Mouse (Mus musculus): ENCODE data around the gene B430306N03Rik.

The B430306N03Rik gene

DNA sequence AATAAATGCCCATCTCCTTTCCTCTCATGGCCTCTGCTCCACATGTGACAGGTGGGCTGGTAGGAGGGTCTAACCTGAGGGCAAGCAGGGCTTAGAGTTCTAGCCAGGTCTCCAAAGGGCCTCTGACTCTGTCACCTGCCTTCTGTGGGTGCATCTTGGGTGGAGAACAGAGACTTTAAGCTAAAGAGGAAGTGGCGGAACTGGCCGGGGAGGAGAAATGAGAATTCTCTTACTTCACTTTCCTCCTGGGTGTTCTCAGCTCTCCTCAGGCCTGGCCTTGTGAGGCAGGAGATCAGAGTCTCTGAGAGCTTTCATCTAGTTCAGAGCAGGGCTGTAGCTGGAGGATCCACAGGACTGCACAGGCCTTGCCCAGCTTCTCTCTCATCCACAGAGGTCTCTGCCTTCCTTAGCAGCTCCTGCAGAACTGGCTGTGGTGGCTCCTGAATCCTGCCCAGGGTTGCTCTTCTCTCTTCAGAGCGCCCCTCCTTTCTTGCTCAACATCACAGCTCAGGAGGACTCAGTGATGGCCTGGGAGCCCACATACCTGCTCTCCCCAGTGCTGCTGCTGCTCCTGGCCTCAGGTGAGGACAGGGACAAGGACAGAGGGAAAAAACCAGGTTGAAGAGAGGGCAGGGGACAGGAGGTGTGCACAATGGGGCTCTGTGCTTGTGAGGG lies at the start of gene B430306N03Rik:
TSS of gene B430306N03Rik (plus strand) at position 237 of the 675 bp plus-strand sequence.
- WGBS = 76% methylated on average over 3 of the region's 3 CpGs

DNA sequence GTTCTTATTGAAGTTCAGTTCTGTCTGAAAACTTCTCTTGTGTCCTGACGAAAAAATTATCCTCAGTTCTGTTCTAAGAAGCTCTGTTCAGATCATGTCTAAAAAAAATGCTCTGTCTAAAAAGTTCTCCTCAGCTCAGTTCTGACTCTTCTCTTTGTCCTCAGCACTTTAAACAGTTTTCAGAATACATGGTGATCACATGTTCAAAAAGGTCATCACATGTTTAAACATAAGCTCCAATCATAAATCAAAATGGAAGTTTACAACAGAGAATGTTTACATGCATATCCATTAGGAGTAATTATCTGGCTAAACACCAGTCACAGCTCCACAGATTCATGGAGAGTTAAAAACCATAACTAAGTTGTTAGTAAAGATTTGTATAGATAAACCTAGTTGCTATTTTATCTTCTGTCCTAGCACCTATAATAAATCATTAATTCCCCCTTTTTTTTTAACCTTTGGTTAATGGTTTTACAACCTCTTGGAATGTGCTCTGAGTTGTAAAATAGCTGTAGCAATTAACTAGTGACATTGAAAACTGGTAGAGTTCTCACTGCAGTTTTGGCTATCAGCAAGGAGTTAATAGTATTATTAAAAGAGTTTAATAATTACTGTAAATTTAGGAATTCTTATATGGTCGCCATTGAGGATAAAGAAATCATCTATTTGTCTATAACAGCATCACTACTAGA lies 49.2 kb upstream of the B430306N03Rik start:
- 50% methylated on average over 2 of the region's 2 CpGs for WGBS

DNA sequence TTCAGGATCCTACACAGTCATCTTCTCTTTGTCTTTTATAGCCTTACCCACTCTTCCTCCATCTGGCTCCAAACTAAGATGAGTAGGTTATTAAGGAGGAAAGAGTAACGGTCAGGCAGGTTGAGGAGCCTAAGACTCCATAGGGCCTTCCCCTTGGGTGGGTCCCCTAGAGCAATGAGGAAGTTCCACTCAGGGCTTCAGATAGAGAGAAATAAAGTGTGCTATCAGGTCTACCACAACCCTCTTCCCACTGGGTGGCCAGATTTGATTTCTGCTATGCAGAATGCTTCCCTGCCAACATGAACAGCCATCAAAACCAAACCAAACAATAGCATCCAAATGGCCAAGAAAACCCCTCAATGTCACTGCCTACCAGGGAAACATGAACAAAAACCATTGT lies 48.4 kb upstream of the B430306N03Rik start:
- 90% methylated on average over 1 of the region's 1 CpGs for WGBS

DNA sequence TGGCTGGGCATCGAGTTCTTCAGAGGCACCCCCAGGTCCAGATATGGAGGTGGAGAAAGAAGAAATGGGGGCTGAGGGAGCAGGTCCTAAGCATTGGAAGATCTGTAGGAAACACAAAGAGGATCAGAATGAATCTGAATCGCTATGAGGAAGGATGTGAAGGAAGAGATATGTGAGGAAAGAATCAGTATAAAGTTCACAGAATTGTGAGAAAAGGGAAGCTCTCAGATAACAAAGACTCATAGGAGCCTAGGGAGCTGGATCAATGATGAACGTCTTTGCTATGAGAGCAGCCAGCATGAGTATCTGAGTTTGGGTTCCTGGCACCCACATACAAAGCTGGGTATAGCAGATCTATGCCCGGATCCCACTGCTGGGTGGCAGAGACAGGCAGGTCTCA lies 46.1 kb upstream of the B430306N03Rik start:
- WGBS = 75% methylated on average over 4 of the region's 4 CpGs

DNA sequence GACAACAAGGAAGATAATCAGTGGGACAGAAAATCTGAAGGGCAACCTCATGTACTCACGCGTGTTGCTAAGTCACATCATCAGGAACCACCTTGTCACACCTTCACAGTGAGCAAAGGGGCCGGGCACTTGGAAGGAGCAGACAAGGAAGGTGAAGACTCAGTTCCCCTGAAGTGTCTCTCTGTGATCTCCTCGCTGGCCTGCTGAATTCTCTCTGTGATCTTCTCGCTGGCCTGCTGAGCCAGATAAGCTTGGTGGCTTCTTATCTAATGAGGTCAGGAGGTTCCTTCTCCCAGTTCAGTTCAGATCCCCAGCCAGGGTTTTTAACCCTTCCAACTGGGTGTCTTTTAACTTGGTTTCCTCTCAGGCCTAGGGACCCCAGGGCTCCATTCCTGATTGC lies 43.8 kb upstream of the B430306N03Rik start:
- 89% methylated on average over 5 of the region's 5 CpGs for WGBS

DNA sequence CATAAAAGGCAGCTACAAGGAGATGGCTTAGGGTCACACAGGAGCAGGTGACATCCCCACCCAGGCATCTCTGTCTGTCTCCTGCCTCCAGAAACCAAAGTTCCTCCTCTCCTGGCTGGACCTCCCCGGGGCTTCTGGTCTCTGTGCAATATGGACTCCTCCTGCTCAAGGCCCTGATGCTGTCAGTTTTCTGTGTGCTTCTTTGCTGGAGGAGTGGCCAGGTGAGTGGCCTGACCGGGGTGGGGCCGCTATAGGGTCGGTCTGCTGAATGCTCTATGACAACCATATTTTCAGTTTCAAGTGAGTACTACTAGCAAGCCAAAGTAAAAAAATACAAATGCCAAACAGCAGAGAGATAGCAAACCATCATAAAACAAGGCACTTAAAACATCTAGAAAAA lies 43.3 kb upstream of the B430306N03Rik start:
- 92% methylated on average over 4 of the region's 4 CpGs for WGBS

DNA sequence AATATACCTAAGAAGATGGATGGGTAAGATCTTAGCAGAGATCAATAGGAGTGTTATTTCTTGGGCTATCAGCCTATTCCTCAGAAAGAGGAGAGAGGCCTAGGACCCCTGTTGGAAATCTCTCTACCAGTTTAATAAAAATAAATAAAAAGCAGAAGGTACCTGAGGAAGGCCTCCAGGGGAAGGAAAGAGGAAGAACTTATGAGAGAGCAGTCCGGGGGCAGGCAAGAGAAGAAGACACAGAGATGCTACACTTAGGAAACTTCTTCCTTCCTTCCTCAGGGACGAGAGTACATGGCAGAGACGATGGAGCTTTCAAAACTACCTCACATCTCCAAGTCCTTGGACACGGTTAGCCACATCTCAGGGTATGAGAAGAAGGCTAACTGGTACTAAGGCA lies 41.8 kb upstream of the B430306N03Rik start:
- 84% methylated on average over 4 of the region's 4 CpGs for WGBS

DNA sequence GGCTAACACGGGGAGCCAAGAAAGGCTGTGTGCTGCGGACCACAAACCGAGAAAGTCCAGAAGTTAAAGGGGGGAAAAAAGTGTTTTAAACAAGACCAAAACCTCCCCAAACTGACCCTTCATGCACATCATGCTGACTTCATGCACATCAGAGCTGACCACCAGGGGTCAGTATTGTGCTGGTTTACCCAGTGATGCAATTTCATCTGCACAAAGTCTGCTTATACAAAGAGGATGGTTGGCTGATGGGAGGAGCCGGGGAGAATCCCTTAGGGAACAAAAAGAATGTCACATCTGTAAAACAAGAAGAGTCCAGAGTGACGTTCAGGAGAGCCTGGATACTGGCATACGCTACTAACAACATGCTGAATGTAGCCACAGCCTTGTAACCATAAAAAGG lies 41.1 kb upstream of the B430306N03Rik start:
- 44% methylated on average over 6 of the region's 6 CpGs for WGBS

DNA sequence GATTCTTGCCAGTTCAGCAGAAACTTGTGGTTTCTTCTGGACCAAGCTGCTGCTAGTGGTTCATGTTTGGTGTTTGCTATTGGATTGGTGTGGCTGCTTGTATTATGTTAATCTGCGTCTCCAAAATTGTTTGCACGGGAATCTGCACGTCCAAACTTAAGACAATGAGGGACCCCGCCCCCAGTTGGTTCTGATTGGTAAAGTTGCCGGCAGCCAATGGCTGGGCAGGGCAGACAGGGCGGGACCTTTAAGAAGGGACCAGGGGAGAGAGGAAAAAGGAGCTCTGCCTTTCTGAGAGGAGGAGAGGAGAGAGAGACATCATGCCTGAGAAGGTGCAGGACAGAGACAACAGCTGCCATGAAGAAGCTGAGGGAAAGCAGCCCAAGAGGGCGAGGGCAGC lies 40.2 kb upstream of the B430306N03Rik start:
- WGBS = 70% methylated on average over 7 of the region's 7 CpGs

DNA sequence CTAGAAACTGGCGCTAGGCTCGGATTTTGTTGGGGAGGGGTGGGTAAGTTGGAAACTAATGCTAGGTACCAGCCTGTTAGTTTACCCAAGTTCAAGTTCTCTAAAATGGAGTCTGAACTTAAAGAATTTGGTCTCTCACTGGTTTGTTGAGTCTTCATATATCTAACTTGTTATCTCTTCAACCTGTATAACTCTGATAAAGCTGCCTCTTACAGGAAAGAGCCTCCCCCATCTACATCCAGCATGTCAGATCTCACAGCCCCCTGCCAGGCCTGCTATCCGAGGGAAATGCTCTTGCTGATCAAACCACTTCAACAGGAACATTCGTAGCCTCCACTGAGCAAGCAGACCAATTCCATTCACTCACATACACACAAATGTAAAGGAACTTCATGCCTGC lies 36.9 kb upstream of the B430306N03Rik start:
- WGBS = 83% methylated on average over 4 of the region's 4 CpGs

DNA sequence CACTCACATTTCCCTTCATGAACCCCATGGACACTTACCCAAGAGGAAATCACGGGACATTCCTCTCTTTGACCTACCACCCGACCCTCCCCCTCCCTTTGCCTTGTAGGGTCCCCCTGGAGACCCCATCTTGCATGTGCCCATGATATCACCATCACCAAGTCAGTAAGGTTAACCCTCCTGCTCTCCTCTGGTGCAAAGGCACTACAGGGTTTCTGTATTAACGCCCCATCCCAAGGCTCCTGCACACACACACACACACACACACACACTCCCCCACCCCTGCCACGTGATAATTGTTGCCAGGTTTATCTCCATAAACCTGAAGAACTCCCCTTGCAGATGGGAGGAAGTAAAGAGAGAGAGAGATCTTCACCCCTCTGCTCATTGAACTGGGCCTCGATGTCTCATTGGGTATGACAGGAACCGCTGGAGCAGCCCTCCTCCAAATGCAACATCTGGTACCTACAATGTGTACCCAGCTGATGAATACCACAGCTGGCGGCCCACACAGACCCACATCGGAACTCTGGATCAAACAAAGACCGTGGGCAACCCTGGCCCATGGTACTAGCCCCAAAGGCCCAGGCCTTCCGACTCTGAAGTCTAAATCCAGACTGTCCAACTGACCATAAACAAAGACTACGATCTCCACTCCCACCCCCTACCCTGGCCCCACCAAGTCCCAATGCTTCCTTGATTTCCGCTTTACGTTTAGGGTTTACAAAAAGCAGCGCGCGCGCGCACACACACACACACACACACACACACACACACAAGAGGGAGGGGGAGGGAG lies 34.8 kb upstream of the B430306N03Rik start:
- WGBS = 42% methylated on average over 18 of the region's 18 CpGs

DNA sequence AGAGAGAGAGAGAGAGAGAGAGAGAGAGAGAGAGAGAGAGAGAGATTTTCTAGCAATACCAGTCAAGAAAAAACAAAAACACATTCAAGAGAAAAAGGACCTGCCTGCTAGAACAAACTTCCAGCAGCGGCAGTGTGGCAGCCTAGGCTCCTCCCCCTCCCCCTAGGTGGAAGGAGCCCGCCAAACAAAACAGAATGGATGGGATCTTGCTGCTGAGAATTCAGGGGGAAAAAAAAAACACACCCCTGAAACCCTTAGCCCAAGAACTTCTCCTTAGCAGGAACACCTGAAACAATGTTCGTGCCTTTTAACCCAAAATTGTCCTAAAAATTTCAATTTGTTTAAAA lies 34.2 kb upstream of the B430306N03Rik start:
- WGBS = 18% methylated on average over 3 of the region's 3 CpGs

DNA sequence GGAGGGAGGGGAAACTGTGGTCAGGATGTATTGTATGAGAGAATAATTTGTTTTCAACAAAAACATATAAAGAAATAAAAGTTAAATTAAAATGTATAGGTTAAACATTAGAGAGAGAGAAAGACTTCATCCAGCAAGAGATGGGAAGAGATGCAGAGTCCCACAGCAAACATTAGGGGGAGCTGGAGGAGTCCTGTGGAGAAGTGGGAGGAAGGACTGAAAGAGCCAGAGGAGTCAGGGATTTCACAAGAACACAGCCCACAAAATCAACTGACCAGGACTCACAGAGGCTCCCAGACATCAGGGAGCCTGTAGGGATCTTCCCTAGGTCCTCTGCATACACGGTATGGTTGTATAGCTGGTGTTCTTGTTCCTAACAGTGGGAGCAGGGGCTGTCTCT lies 29.2 kb upstream of the B430306N03Rik start:
- WGBS = 34% methylated on average over 1 of the region's 1 CpGs

DNA sequence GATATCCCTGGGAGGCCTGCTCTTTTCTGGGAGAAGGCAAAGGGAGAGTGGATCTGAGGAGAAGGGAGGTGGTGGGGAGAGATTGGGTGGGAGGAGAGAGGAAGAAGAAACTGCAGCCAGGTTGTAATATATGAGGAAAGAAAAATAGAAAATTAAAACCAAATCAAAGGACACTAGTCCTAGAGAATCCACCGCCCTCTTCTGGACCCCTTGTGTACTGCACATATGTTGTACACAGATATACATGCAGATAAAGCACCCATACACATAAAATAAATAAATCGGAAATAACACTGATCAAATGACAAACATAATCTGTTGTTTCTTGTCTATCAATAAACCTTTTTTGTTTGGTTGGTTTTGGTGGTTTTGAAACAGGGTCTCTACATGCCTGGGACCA lies 28.7 kb upstream of the B430306N03Rik start:
- WGBS = 62% methylated on average over 2 of the region's 2 CpGs

DNA sequence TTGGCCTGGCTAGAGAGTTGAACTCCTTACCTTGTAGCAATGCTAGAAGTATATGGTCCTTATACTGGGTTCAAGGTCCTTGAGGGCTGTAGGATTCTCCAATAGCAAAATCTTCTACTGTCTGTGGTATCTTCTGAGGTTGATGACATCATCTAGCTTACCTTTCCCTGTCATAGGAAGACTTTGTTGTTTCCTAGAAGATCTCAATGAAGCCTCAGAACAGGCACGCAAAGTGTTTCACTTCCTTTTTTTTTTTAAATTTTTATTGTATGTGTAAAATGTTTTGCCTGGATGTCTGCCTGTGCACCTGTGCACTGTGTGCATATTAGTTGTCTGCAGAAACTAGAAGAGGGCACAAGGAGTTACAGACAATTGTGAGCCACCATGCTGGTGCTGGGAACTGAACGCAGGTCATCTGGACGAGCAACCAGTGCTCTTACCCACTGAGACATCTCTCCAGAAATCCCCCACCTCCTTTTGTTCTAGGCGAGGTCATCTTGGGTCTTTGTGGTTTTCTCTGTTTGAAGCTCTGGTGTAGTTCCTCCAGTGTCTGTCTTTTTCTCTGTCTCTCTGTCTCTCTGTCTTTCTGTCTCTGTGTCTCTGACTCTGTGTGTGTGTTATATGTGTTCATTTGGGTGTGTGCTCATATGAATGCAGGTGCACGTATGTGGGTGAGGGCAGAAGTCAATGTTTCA lies 22.3 kb upstream of the B430306N03Rik start:
- WGBS = 85% methylated on average over 5 of the region's 5 CpGs

DNA sequence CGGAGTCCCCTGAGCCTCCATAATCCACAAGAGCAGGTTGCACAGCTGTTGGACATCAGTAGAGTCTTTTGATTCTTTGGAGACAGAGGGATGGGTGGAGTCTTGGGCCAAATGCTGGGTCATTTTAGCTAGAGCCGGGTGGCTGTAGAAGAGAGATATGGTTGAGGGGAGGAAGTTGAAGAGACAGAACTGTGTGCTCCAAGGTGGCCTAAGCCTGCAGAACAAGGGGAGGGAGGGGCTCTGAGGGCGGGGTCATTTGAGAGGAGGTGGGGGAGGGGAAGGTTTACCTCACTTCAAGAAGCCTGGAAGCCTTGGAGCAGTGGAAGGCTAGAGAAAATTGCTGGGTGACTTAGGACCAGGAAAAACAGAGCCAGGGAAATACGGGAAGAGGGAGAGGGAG lies 16.7 kb upstream of the B430306N03Rik start, which contains the start of gene Treml2:
TSS of gene Treml2 (plus strand) at position 296 of the 400 bp plus-strand sequence.
- WGBS = 58% methylated on average over 3 of the region's 4 CpGs

DNA sequence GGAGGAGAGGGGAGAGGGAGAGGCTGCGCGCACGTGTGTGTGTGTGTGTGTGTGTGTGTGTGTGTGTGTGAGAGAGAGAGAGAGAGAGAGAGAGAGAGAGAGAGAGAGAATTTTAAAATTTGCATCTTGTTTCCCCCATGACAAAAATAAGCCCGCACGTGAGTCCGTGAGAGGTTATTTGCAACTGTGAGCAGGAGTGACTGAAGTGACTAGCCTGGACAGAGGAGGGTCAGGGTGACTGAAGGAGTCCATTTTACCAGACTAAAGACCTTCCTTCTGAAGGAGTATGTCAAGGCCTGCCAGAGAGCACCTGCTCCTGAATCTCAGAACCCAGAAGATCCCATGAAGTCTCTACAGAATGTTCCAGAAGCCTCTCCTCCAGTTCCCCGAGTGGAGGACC lies 16.2 kb upstream of the B430306N03Rik start:
- WGBS = 56% methylated on average over 7 of the region's 7 CpGs

DNA sequence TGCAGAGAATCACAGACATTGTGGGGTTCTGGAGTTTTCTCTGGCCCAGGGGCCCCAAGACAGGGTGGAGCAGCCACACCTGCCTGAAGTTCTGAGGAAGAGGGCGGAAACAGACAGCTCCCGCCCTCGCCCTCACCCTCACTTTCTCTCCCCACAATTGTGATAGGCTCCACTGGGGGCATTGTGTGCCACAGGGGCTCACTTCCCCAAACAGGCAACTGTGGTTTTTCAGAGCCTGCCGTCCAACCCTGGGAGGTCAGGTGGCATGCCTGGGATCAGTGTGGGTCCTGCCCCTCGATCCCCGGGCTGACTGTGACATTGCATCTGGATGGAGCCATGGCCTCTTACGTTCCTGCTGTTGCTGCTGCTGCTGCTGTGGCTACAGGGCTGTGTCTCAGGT lies 15.7 kb upstream of the B430306N03Rik start:
- WGBS = 79% methylated on average over 7 of the region's 7 CpGs

DNA sequence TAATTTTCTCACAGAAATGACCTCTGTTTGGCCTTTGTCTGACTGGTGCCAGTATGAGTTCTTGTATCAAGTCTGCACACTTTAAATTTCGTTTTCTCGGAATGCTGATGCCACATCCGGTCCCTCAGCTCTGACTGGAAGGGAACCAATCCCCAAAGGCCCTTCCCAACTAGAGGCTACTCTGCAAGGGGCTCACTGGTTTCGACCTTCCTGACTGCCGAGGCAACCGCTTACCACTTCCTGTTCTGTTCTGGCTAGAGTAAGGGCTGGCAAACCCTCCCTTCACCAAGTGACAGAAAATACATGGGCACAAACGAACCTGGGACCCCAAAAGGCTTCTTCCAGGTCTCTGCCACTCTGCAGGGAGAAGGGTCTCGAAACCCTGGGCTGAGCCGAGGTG lies 15.1 kb upstream of the B430306N03Rik start:
- 82% methylated on average over 9 of the region's 9 CpGs for WGBS

DNA sequence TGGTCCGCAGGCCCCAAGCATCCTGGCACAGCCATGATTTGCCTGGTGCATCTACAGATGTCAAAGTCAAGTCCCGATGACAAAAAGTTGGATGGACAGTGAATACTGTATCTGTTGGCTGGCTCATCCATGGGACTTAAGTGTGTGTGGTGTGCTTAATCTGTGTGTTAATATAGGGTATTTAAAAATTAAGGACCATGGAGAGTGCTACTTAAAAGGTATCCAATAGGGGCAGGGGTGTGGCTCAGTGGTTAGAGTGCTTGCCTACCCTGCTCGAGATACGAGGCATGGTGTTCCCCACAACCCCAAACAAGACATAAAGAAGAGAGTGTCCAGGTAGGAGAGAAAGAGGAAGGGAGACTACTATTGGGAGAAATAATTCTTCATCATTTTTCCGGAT lies 14.1 kb upstream of the B430306N03Rik start:
- WGBS = 93% methylated on average over 5 of the region's 5 CpGs

DNA sequence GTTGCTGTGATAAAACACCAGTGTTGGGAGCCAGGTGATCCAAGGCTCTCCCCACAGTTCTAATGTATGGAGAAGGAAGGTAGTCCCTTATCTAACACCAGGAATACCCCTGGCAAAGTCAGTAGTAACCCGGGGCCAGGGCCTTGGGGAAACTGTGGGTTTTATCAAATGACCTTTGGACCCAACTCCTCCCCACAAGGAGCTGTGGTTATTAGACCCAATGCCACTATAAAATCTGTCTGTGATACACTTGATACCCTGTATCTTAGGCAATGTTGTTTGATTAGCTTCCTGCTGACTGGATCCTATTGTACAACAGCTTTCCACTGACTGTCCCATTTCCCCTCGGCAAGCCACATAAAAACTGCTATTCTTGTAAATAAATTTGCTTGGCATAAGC lies 3.8 kb upstream of the B430306N03Rik start:
- WGBS = 85% methylated on average over 2 of the region's 2 CpGs

DNA sequence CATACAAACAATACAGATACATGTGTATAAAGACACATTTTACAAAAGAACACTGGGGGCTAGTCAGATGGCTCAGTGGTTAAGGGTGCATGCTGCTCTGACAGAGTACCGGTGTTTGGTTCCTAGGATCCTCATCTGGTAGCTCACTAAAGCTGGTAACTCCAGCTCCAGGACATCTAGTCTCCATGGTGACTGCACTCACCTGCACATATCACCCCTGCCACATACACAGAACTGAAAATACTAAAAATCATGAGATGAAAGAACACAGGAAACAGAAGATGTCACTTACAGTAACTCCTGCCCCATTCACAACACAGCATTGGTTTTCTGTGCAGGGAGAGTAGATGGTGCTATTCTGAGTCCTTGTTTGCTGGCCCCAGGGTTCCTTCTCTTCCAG lies 2.7 kb downstream of the B430306N03Rik start:
- 94% methylated on average over 1 of the region's 1 CpGs for WGBS

Data from cerebral cortex, adult 2 months (tissue).